Mouse (Mus musculus): Measurements from ENCODE around the gene Crtc2. TPM values are rescaled to one million over a fixed set of nuclear protein-coding genes. Genes with fewer than 3 reads are reported as not detected.

The Crtc2 gene
- 49.7 and 72.4 TPM in 2 replicates for polyA plus RNA-seq (2012; rRNA removed; ENCODE audit: low replicate concordance)

DNA sequence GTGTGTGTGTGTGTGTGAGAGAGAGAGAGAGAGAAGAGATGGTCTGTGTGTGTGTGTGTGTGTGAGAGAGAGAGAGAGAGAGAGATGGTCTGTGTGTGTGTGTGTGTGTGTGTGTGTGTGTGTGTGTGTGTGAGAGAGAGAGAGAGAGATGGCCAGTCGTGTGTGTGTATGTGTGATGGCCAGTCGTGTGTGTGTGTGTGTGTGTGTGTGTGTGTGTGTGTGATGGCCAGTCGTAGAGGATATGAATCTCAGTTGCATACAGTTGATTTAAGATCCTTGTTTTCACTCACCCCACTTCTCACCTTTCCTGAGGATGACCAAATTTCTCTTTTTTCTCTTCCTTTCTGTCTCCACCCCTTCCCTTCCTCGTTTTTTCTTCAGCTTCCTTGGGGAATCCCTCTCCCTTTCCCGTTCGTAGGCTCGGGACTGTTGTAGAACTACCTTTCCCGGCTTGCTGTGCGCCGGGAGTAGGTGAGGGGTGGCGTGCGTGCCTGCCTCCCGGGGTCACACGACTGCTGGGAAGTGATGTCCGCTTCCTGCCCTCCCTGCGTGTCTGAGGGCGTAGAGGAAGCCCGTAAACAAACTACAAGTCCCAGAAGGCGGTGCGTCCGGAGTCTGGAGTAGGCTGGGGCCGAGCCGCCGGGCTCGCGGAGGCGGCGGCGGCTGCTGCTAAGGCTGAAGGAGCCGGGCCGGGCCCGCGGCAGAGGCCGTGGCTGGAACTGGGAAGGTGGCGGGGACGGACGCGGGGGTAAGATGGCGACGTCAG, at the start of gene Crtc2:
TSS of gene Crtc2 (plus strand) at position 511 of the 766 bp plus-strand sequence.

GRCm38 (mm10) chr3:90213377-90213866, 40.5 kb upstream of the Crtc2 start, which contains the start of the genes Rps27 and Rab13:
Gene Rps27, minus strand, starts transcription at chr3:90213651.
Gene Rab13, plus strand, starts transcription at chr3:90213695.

GRCm38 (mm10) chr3:90231507-90232333, 22.2 kb upstream of the Crtc2 start, which contains the start of gene Jtb:
Gene Jtb, plus strand, starts transcription at chr3:90231597.

GRCm38 (mm10) chr3:90242984-90243775, 10.8 kb upstream of the Crtc2 start, which contains the start of gene Creb3l4:
Gene Creb3l4, minus strand, starts transcription at chr3:90243512.

GRCm38 (mm10) chr3:90247960-90248745, 5.8 kb upstream of the Crtc2 start, which contains the start of gene Slc39a1:
Gene Slc39a1, plus strand, starts transcription at chr3:90248172.

GRCm38 (mm10) chr3:90265034-90265931, 11.3 kb downstream of the Crtc2 start, which contains the start of gene Dennd4b:
Gene Dennd4b, plus strand, starts transcription at chr3:90265185.

DNA sequence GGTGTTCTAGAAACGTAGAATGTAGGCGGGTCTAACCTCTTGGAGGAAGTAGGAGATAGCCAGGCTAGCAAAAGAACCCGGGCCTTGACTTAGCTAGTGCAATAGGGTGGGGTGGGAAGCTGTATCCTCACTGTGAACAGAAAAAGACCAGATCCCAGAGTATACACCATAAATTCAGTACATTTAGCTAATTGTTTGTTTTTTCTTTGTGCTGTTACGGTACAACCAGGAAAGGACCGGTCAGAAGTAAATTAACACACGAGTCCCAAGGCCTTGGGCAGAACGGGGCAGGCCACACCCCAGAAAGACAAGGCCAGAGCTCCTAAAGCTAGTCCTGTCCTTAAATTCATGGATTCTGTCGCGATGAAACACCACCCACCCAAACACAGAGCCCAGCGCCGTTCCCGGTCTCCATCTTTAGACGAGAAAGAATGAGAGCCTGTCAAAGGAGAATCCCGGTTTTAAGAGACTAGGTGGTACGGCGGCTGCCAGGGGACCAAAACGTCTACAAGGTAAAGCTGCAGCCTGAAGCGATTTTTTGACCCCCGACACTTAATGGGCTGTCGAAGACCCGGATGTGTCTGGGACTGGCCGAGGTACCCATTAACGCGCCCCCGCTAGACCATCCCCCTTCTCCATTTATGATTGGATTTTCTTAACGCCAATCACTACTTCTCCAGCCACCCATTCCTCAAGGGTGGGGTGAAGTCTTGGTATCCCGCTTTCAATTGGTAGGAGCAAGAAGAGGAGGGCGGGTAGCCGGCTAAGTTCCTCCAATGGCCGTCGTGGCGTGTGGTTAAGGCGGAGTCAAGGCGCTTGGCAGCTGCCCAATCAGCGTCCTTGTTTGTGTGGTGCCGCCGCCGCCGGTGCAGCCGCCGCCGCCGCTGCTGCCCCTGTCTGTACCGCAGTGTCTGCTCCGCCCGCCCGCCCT, 38.6 kb downstream of the Crtc2 start, which contains the start of gene Gatad2b:
TSS of gene Gatad2b (plus strand) at position 834 of the 931 bp plus-strand sequence.

Other genes starting within 250 kb of the Crtc2 start
- gene 4933434E20Rik, start 202.5 kb upstream of the Crtc2 start, polyA plus RNA-seq (2012; rRNA removed; ENCODE audit: low replicate concordance) = 60.2 and 69.1 TPM in 2 replicates
- gene Ubap2l, start 201.5 kb upstream of the Crtc2 start, polyA plus RNA-seq (2012; rRNA removed; ENCODE audit: low replicate concordance) = 109 and 164 TPM in 2 replicates
- gene Tpm3, start 181.5 kb upstream of the Crtc2 start, polyA plus RNA-seq (2012; rRNA removed; ENCODE audit: low replicate concordance) = 100 and 134 TPM in 2 replicates
- gene Nup210l, start 150.0 kb upstream of the Crtc2 start, polyA plus RNA-seq (2012; rRNA removed; ENCODE audit: low replicate concordance) = 0.34 and 0.58 TPM in 2 replicates
- gene Rps27, start 40.5 kb upstream of the Crtc2 start, polyA plus RNA-seq (2012; rRNA removed; ENCODE audit: low replicate concordance) = 1,404 and 2,636 TPM in 2 replicates
- gene Rab13, start 40.5 kb upstream of the Crtc2 start, polyA plus RNA-seq (2012; rRNA removed; ENCODE audit: low replicate concordance) = 13.9 and 16.1 TPM in 2 replicates
- gene Jtb, start 22.6 kb upstream of the Crtc2 start, polyA plus RNA-seq (2012; rRNA removed; ENCODE audit: low replicate concordance) = 66.6 and 78.7 TPM in 2 replicates
- gene Creb3l4, start 10.7 kb upstream of the Crtc2 start, polyA plus RNA-seq (2012; rRNA removed; ENCODE audit: low replicate concordance) = 1.4 and 2.9 TPM in 2 replicates
- 123 and 129 TPM in 2 replicates for gene Slc39a1, start 6.0 kb upstream of the Crtc2 start, polyA plus RNA-seq (2012; rRNA removed; ENCODE audit: low replicate concordance)
- 21.1 and 31.2 TPM in 2 replicates for gene Dennd4b, start 11.0 kb downstream of the Crtc2 start, polyA plus RNA-seq (2012; rRNA removed; ENCODE audit: low replicate concordance)
- 21.2 and 31.8 TPM in 2 replicates for gene Gatad2b, start 39.0 kb downstream of the Crtc2 start, polyA plus RNA-seq (2012; rRNA removed; ENCODE audit: low replicate concordance)
- gene Slc27a3, start 135.8 kb downstream of the Crtc2 start, polyA plus RNA-seq (2012; rRNA removed; ENCODE audit: low replicate concordance) = 17.7 and 47.6 TPM in 2 replicates
- 30.1 and 42.9 TPM in 2 replicates for gene Ints3, start 179.5 kb downstream of the Crtc2 start, polyA plus RNA-seq (2012; rRNA removed; ENCODE audit: low replicate concordance)
- 104 and 143 TPM in 2 replicates for gene Npr1, start 211.7 kb downstream of the Crtc2 start, polyA plus RNA-seq (2012; rRNA removed; ENCODE audit: low replicate concordance)
- 21.6 and 39.3 TPM in 2 replicates for gene Ilf2, start 222.0 kb downstream of the Crtc2 start, polyA plus RNA-seq (2012; rRNA removed; ENCODE audit: low replicate concordance)
- gene Snapin, start 236.9 kb downstream of the Crtc2 start, polyA plus RNA-seq (2012; rRNA removed; ENCODE audit: low replicate concordance) = 45.0 and 49.4 TPM in 2 replicates

All from subcutaneous adipose tissue, adult 2 months (tissue).